Mouse (Mus musculus): ENCODE results near the gene Gpr37l1.
"Not testable (repeated sequence)": the region's sequence is repeated elsewhere in the genome, so short reads cannot be mapped to it uniquely, and the experiment has no call there.

The Gpr37l1 gene

DNA sequence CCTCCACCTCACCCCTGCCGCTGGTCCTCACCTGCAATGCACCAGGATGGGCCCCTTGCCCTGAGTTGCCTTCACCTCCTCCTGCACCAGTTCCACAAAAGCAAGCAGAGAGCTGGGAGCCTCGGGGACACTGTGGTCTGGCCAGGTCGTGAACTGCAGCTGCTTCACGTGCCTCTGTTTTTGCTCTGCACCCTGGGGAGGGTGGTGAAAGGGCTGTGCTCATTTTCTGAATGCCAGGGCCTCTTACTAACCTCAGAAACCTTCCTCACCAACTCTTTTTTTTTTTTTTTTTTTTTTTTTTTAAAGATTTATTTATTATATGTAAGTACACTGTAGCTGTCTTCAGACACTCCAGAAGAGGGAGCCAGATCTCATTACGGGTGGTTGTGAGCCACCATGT is 56.2 kb downstream of the Gpr37l1 start:
- DNase-seq, result not testable (repeated sequence)
